Mouse (Mus musculus): ENCODE measurements around the gene D630036H23Rik. TPM values are rescaled to one million over a fixed set of nuclear protein-coding genes. Genes with fewer than 3 reads are reported as not detected.
"Not testable (repeated sequence)": the region's sequence is repeated elsewhere in the genome, so short reads cannot be mapped to it uniquely, and the experiment has no call there.

D630036H23Rik gene
- polyA plus RNA-seq, 1 experiment: not detected

DNA sequence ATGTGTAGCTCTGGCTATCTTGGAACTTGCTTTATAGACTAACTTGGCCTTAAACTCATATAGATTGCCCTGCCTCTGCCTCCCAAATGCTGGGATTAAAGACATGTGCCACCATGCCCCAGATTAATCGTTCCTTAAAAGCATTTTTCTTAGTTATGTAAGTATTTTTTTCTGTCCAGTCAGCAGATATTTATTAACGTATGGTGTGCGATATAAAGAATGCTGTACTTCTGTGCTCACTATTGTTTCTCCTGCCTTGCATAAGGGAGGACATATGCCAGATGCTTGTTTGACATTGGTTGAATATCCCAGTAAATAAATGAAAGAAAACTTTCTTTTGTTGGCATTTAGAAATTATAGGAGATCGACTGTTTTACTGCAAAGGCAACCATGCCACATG lies 5.0 kb upstream of the D630036H23Rik start:
- Histone ChIP-seq H3K9me3 (replicated peaks; ENCODE audit: control insufficient read depth, insufficient read depth, low read length, poor library complexity, severe bottlenecking) (no peaks in the 10 kb centered on the region; the same call in 1 of the 2 replicates), H3K9ac (ENCODE audit: low read depth, poor library complexity, severe bottlenecking) (no peak overlapping the region), H3K4me3 (ENCODE audit: low read depth, low read length) (no peak overlapping the region), H3K27ac (ENCODE audit: insufficient read depth, low read length) (no peak overlapping the region), H3K36me3 (ENCODE audit: control insufficient read depth, insufficient read depth, low read length, poor library complexity, severe bottlenecking) (no peaks in the 10 kb centered on the region), H3K27me3 (ENCODE audit: control insufficient read depth, insufficient read depth, low read length, poor library complexity, severe bottlenecking) (peaks cover 2% of the 10 kb centered on the region), H3K4me1 (ENCODE audit: control insufficient read depth, insufficient read depth, low read length) (no peaks in the 10 kb centered on the region)
- TF ChIP-seq CTCF (IDR thresholded peaks at IDR 0.05; ENCODE audit: low read depth, low read length): no peak
- no peak for TF ChIP-seq POLR2A (IDR thresholded peaks at IDR 0.05; ENCODE audit: insufficient read depth, low read length)
- no peak for TF ChIP-seq EP300 (IDR thresholded peaks at IDR 0.05; ENCODE audit: insufficient read depth, low read depth, low read length)

DNA sequence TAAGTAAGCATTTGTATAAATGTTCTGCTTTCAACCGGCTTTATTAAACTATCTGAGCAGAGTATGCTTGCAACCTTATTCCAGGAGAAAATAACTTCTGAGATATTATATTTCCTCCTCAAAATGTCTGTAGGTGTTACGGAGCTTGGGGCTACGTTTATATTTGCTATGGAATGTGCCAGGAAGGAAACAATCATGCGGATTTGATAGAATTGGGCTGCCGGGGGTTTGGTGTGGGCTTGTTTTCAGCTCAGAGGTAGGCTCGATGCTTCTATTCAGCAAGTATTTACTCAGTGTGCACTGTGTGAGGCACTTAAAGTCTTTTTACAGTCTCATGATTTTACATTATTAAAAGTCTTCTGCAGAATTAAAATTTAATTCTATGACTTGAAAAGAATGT lies 3.4 kb upstream of the D630036H23Rik start:
- TF ChIP-seq POLR2A (IDR thresholded peaks at IDR 0.05; ENCODE audit: insufficient read depth, low read length) (no peak), EP300 (IDR thresholded peaks at IDR 0.05; ENCODE audit: insufficient read depth, low read depth, low read length) (no peak), CTCF (IDR thresholded peaks at IDR 0.05; ENCODE audit: low read depth, low read length) (no peak)
- H3K27me3 ChIP-seq (ENCODE audit: control insufficient read depth, insufficient read depth, low read length, poor library complexity, severe bottlenecking): peaks cover 2% of the 10 kb centered on the region
- H3K4me1 ChIP-seq (ENCODE audit: control insufficient read depth, insufficient read depth, low read length): no peaks in the 10 kb centered on the region
- H3K9me3 ChIP-seq (replicated peaks; ENCODE audit: control insufficient read depth, insufficient read depth, low read length, poor library complexity, severe bottlenecking): no peaks in the 10 kb centered on the region
- H3K27ac ChIP-seq (ENCODE audit: insufficient read depth, low read length): no peak overlapping the region
- no peak overlapping the region for H3K9ac ChIP-seq (ENCODE audit: low read depth, poor library complexity, severe bottlenecking)
- H3K36me3 ChIP-seq (ENCODE audit: control insufficient read depth, insufficient read depth, low read length, poor library complexity, severe bottlenecking): no peaks in the 10 kb centered on the region
- no peak overlapping the region for H3K4me3 ChIP-seq (ENCODE audit: low read depth, low read length)

- Histone ChIP-seq H3K27me3 (ENCODE audit: control insufficient read depth, insufficient read depth, low read length, poor library complexity, severe bottlenecking) (peaks cover 2% of the 10 kb centered on the region), H3K36me3 (ENCODE audit: control insufficient read depth, insufficient read depth, low read length, poor library complexity, severe bottlenecking) (no peaks in the 10 kb centered on the region), H3K9me3 (replicated peaks; ENCODE audit: control insufficient read depth, insufficient read depth, low read length, poor library complexity, severe bottlenecking) (no peaks in the 10 kb centered on the region), H3K4me1 (ENCODE audit: control insufficient read depth, insufficient read depth, low read length) (no peaks in the 10 kb centered on the region), H3K27ac (ENCODE audit: insufficient read depth, low read length) (no peak overlapping the region), H3K9ac (ENCODE audit: low read depth, poor library complexity, severe bottlenecking) (no peak overlapping the region), H3K4me3 (ENCODE audit: low read depth, low read length) (no peak overlapping the region)
- TF ChIP-seq POLR2A (IDR thresholded peaks at IDR 0.05; ENCODE audit: insufficient read depth, low read length) (no peak), EP300 (IDR thresholded peaks at IDR 0.05; ENCODE audit: insufficient read depth, low read depth, low read length) (no peak), CTCF (IDR thresholded peaks at IDR 0.05; ENCODE audit: low read depth, low read length) (no peak)
Observed at GRCm38 (mm10) chr12:36380806-36381205, 1.2 kb downstream of the D630036H23Rik start.

- Histone ChIP-seq H3K9me3 (replicated peaks; ENCODE audit: control insufficient read depth, insufficient read depth, low read length, poor library complexity, severe bottlenecking) (no peaks in the 10 kb centered on the region), H3K27me3 (ENCODE audit: control insufficient read depth, insufficient read depth, low read length, poor library complexity, severe bottlenecking) (peaks cover 2% of the 10 kb centered on the region), H3K4me3 (ENCODE audit: low read depth, low read length) (no peak overlapping the region), H3K36me3 (ENCODE audit: control insufficient read depth, insufficient read depth, low read length, poor library complexity, severe bottlenecking) (no peaks in the 10 kb centered on the region), H3K4me1 (ENCODE audit: control insufficient read depth, insufficient read depth, low read length) (no peaks in the 10 kb centered on the region), H3K9ac (ENCODE audit: low read depth, poor library complexity, severe bottlenecking) (no peak overlapping the region), H3K27ac (ENCODE audit: insufficient read depth, low read length) (no peak overlapping the region)
- TF ChIP-seq EP300 (IDR thresholded peaks at IDR 0.05; ENCODE audit: insufficient read depth, low read depth, low read length) (no peak), CTCF (IDR thresholded peaks at IDR 0.05; ENCODE audit: low read depth, low read length) (no peak), POLR2A (IDR thresholded peaks at IDR 0.05; ENCODE audit: insufficient read depth, low read length) (no peak)
Observed at GRCm38 (mm10) chr12:36380254-36380653, 1.7 kb downstream of the D630036H23Rik start.

DNA sequence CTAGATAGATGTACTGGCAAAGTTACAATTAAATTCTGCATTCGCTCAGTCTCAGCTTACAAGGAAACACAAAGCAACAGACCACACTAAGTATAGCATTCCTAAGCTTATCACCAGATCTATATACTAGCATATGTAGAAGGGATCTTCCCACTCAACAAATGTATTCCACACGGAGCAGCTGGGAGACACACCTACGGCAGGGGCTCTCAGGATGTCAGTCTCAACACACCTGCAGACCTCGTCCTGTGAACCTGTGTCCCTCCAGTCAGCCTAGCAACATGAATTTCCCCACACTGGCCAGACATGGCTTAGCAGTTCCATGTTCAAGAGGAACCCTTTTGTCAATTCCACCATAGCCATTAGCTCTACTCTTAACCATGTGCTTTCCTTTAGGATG lies 5.6 kb downstream of the D630036H23Rik start:
- not testable (repeated sequence) for H3K9ac ChIP-seq (ENCODE audit: low read depth, poor library complexity, severe bottlenecking); H3K4me1 ChIP-seq (ENCODE audit: control insufficient read depth, insufficient read depth, low read length); H3K9me3 ChIP-seq (replicated peaks; ENCODE audit: control insufficient read depth, insufficient read depth, low read length, poor library complexity, severe bottlenecking); H3K27ac ChIP-seq (ENCODE audit: insufficient read depth, low read length); H3K36me3 ChIP-seq (ENCODE audit: control insufficient read depth, insufficient read depth, low read length, poor library complexity, severe bottlenecking); H3K27me3 ChIP-seq (ENCODE audit: control insufficient read depth, insufficient read depth, low read length, poor library complexity, severe bottlenecking); H3K4me3 ChIP-seq (ENCODE audit: low read depth, low read length)

GRCm38 (mm10) chr12:36373237-36373998 lies 8.6 kb downstream of the D630036H23Rik start:
- TF ChIP-seq POLR2A (IDR thresholded peaks at IDR 0.05; ENCODE audit: insufficient read depth, low read length) (no peak), CTCF (IDR thresholded peaks at IDR 0.05; ENCODE audit: low read depth, low read length) (peak; percentile 38), EP300 (IDR thresholded peaks at IDR 0.05; ENCODE audit: insufficient read depth, low read depth, low read length) (no peak)
- H3K36me3 ChIP-seq (ENCODE audit: control insufficient read depth, insufficient read depth, low read length, poor library complexity, severe bottlenecking): no peaks in the 10 kb centered on the region
- H3K9me3 ChIP-seq (replicated peaks; ENCODE audit: control insufficient read depth, insufficient read depth, low read length, poor library complexity, severe bottlenecking): no peaks in the 10 kb centered on the region
- no peak overlapping the region for H3K4me3 ChIP-seq (ENCODE audit: low read depth, low read length)
- H3K27ac ChIP-seq (ENCODE audit: insufficient read depth, low read length): no peak overlapping the region
- no peaks in the 10 kb centered on the region for H3K27me3 ChIP-seq (ENCODE audit: control insufficient read depth, insufficient read depth, low read length, poor library complexity, severe bottlenecking)
- no peaks in the 10 kb centered on the region for H3K4me1 ChIP-seq (ENCODE audit: control insufficient read depth, insufficient read depth, low read length)
- no peak overlapping the region for H3K9ac ChIP-seq (ENCODE audit: low read depth, poor library complexity, severe bottlenecking)

All from ES-Bruce4 (cell line).